Mouse (Mus musculus) forebrain, embryonic 11.5 days (tissue): Measurements from ENCODE around the gene Scrn1. TPM values are rescaled to one million over a fixed set of nuclear protein-coding genes. Genes with fewer than 3 reads are reported as not detected.

Experiments
- ATAC-seq: fragments of 200-750 bp; cut with Nextera tagmentation; replicated peaks from 2 replicates; pipeline ENCODE4 v1.8.0; 2017; ENCODE audit warnings: moderate TSS enrichment; ENCODE audit not compliant: low FRiP score
- DNase-seq: peaks from one replicate; pipeline ENCODE4 v3.0.0-alpha.2; 2017; ENCODE audit warnings: low spot score
- H3K27ac ChIP-seq: fragments of 300-500 bp; sonication (generic); 2 replicates; pipeline ENCODE4 v1.5.1; 2014; ENCODE audit warnings: low read depth, low read length
- H3K27me3 ChIP-seq: fragments of 300-500 bp; sonication (generic); 2 replicates; pipeline ENCODE4 v1.6.1; 2014; ENCODE audit warnings: mild to moderate bottlenecking, low read length, mixed read lengths; ENCODE audit not compliant: control insufficient read depth, insufficient read depth
- H3K36me3 ChIP-seq: fragments of 300-500 bp; sonication (generic); 2 replicates; pipeline ENCODE4 v1.6.1; 2014; ENCODE audit warnings: mild to moderate bottlenecking, low read length, moderate library complexity, mixed read lengths; ENCODE audit not compliant: control insufficient read depth, insufficient read depth
- H3K4me1 ChIP-seq: fragments of 300-500 bp; sonication (generic); replicated peaks from 2 replicates; pipeline ENCODE4 v1.6.1; 2014; ENCODE audit warnings: low read length, mixed read lengths; ENCODE audit not compliant: control insufficient read depth, insufficient read depth
- H3K4me2 ChIP-seq: fragments of 300-500 bp; sonication (generic); 2 replicates; pipeline ENCODE4 v1.6.1; 2014; ENCODE audit warnings: low read depth, mild to moderate bottlenecking, low read length, moderate library complexity, mixed read lengths; ENCODE audit not compliant: severe bottlenecking
- H3K4me3 ChIP-seq: fragments of 300-500 bp; sonication (generic); 2 replicates; pipeline ENCODE4 v1.5.1; 2014; ENCODE audit warnings: low read depth, low read length
- H3K9ac ChIP-seq: fragments of 300-500 bp; sonication (generic); 2 replicates; pipeline ENCODE4 v1.6.1; 2014; ENCODE audit warnings: low read length
- H3K9me3 ChIP-seq: fragments of 300-500 bp; sonication (generic); 2 replicates; pipeline ENCODE4 v1.6.1; 2016; ENCODE audit warnings: low read length, mixed read lengths; ENCODE audit not compliant: control insufficient read depth
- WGBS: fragments of 180-500 bp; shearing (Covaris S2); extraction: QIAGEN DNeasy Blood & Tissue Kit; methylation state at CpG from one replicate; pipeline ENCODE4 v1.1.7; 2014; 5-methylcytosine and 5-hydroxymethylcytosine counted together
- polyA plus RNA-seq: library from polyadenylated mRNA; unstranded; fragments of >200 nt; fragmentation: Nextera tagmentation; extraction: Ambion mirVana; gene quantifications from 2 replicates; pipeline ENCODE4 v1.2.1, GENCODE M21; 2014

Gene Scrn1
- polyA plus RNA-seq, 1 experiment from 2014 or later, result 102 TPM

- Histone ChIP-seq H3K4me2 (no peak overlapping the region), H3K27ac (peak overlapping the region; percentile 31; the same call in 1 of the 2 replicates), H3K4me1 (peaks cover 19% of the 10 kb centered on the region; the same call in 1 of the 2 replicates), H3K36me3 (peaks cover 2% of the 10 kb centered on the region; the same call in 1 of the 2 replicates), H3K27me3 (no peaks in the 10 kb centered on the region), H3K4me3 (no peak overlapping the region), H3K9ac (no peak overlapping the region), H3K9me3 (no peaks in the 10 kb centered on the region)
- no peak for DNase-seq
- WGBS, result 54% methylated on average over 5 of the region's 5 CpGs
- peak; percentile 17; the same call in 1 of the 2 replicates for ATAC-seq
Measured at GRCm38 (mm10) chr6:54507808-54508207, 58.5 kb downstream of the Scrn1 start.

GRCm38 (mm10) chr6:54507002-54507401, 59.3 kb downstream of the Scrn1 start:
- 44% methylated on average over 8 of the region's 8 CpGs for WGBS
- peak; percentile 67 for DNase-seq
- Histone ChIP-seq H3K4me1 (peaks cover 19% of the 10 kb centered on the region; the same call in 1 of the 2 replicates), H3K36me3 (peaks cover 2% of the 10 kb centered on the region; the same call in 1 of the 2 replicates), H3K4me3 (no peak overlapping the region), H3K27ac (no peak overlapping the region), H3K4me2 (no peak overlapping the region), H3K9me3 (no peaks in the 10 kb centered on the region), H3K9ac (no peak overlapping the region), H3K27me3 (no peaks in the 10 kb centered on the region)
- ATAC-seq, result no peak

GRCm38 (mm10) chr6:54506318-54506717, 60.0 kb downstream of the Scrn1 start:
- Histone ChIP-seq H3K4me1 (peaks cover 19% of the 10 kb centered on the region; the same call in 1 of the 2 replicates), H3K36me3 (peaks cover 2% of the 10 kb centered on the region; the same call in 1 of the 2 replicates), H3K4me2 (no peak overlapping the region), H3K4me3 (no peak overlapping the region), H3K9ac (no peak overlapping the region), H3K27me3 (no peaks in the 10 kb centered on the region), H3K27ac (no peak overlapping the region), H3K9me3 (no peaks in the 10 kb centered on the region)
- 90% methylated on average over 11 of the region's 11 CpGs for WGBS
- no peak for DNase-seq
- ATAC-seq, result no peak

- DNase-seq (no peak), ATAC-seq (no peak)
- Histone ChIP-seq H3K9ac (no peak overlapping the region), H3K4me1 (no peaks in the 10 kb centered on the region; the same call in 1 of the 2 replicates), H3K9me3 (no peaks in the 10 kb centered on the region), H3K27me3 (no peaks in the 10 kb centered on the region), H3K4me2 (no peak overlapping the region), H3K4me3 (no peak overlapping the region), H3K36me3 (peaks cover 2% of the 10 kb centered on the region; the same call in 1 of the 2 replicates), H3K27ac (no peak overlapping the region)
- WGBS, result 91% methylated on average over 6 of the region's 6 CpGs
Measured at GRCm38 (mm10) chr6:54502661-54503115, 63.6 kb downstream of the Scrn1 start.

- no peak overlapping the region for H3K4me2 ChIP-seq
- H3K27ac ChIP-seq, result no peak overlapping the region
- H3K9ac ChIP-seq, result no peak overlapping the region
- H3K36me3 ChIP-seq, result no peaks in the 10 kb centered on the region
- no peaks in the 10 kb centered on the region for H3K27me3 ChIP-seq
- no peak for ATAC-seq
- DNase-seq, result no peak
- H3K9me3 ChIP-seq, result no peaks in the 10 kb centered on the region
- no peaks in the 10 kb centered on the region; the same call in 1 of the 2 replicates for H3K4me1 ChIP-seq
- WGBS, result 90% methylated on average over 7 of the region's 7 CpGs
- H3K4me3 ChIP-seq, result no peak overlapping the region
Measured at GRCm38 (mm10) chr6:54496214-54496613, 70.1 kb downstream of the Scrn1 start.

- Histone ChIP-seq H3K27me3 (no peaks in the 10 kb centered on the region), H3K36me3 (no peaks in the 10 kb centered on the region), H3K9ac (no peak overlapping the region), H3K4me2 (no peak overlapping the region), H3K9me3 (no peaks in the 10 kb centered on the region), H3K4me3 (no peak overlapping the region), H3K27ac (no peak overlapping the region), H3K4me1 (no peaks in the 10 kb centered on the region; the same call in 1 of the 2 replicates)
- DNase-seq, result no peak
- no peak for ATAC-seq
- 65% methylated on average over 11 of the region's 11 CpGs for WGBS
Measured at GRCm38 (mm10) chr6:54494612-54495398, 71.5 kb downstream of the Scrn1 start.

GRCm38 (mm10) chr6:54494097-54494496, 72.2 kb downstream of the Scrn1 start:
- no peak overlapping the region for H3K9ac ChIP-seq
- H3K36me3 ChIP-seq, result no peaks in the 10 kb centered on the region
- H3K27me3 ChIP-seq, result no peaks in the 10 kb centered on the region
- DNase-seq, result no peak
- no peak overlapping the region for H3K4me3 ChIP-seq
- no peak overlapping the region for H3K4me2 ChIP-seq
- no peaks in the 10 kb centered on the region for H3K9me3 ChIP-seq
- ATAC-seq, result no peak
- H3K27ac ChIP-seq, result no peak overlapping the region
- no peaks in the 10 kb centered on the region; the same call in 1 of the 2 replicates for H3K4me1 ChIP-seq

GRCm38 (mm10) chr6:54491074-54491473, 75.2 kb downstream of the Scrn1 start:
- no peak overlapping the region for H3K4me3 ChIP-seq
- H3K4me2 ChIP-seq, result no peak overlapping the region
- no peaks in the 10 kb centered on the region for H3K9me3 ChIP-seq
- ATAC-seq (no peak), DNase-seq (no peak)
- no peaks in the 10 kb centered on the region for H3K36me3 ChIP-seq
- no peaks in the 10 kb centered on the region; the same call in 1 of the 2 replicates for H3K4me1 ChIP-seq
- H3K9ac ChIP-seq, result no peak overlapping the region
- 69% methylated on average over 7 of the region's 7 CpGs for WGBS
- H3K27ac ChIP-seq, result no peak overlapping the region
- no peaks in the 10 kb centered on the region for H3K27me3 ChIP-seq
